Mouse (Mus musculus) CD4-positive, CD25-positive, alpha-beta regulatory T cell, adult 2 months (primary cell): Measurements from ENCODE around the gene Gltpd2.
"Not testable (repeated sequence)": the region's sequence is repeated elsewhere in the genome, so short reads cannot be mapped to it uniquely, and the experiment has no call there.

ENCODE experiments used
- DNase-seq: peaks from one replicate; pipeline ENCODE4 v3.0.0-alpha.2; 2012; ENCODE audit warnings: low read depth, low spot score

Gltpd2 gene

DNA sequence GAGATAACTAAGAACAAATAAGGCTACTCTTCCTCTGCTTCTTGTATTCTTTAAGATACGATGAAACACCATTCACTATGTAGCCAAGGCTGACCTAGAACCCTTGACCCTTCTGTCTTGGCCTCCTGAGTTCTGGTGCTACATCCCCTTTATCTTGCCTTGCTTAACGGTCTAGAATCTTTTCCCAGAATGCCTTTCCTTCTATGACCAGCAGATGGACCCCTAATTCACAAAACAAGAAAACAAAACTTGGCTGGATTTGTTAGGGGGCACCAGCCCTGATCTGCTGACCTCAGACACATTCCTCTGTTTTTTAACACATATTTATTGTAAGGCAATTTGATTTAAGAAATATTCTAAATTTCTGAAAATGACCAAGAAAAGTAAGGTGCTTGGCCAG is 2.6 kb upstream of the Gltpd2 start:
- DNase-seq = peak; percentile 73

- DNase-seq = no peak
Measured at GRCm38 (mm10) chr11:70518436-70518835, 560 bp upstream of the Gltpd2 start.

GRCm38 (mm10) chr11:70520178-70520769 is 1.3 kb downstream of the Gltpd2 start:
- DNase-seq = no peak

GRCm38 (mm10) chr11:70523306-70523989 is 4.5 kb downstream of the Gltpd2 start:
- not testable (repeated sequence) for DNase-seq

DNA sequence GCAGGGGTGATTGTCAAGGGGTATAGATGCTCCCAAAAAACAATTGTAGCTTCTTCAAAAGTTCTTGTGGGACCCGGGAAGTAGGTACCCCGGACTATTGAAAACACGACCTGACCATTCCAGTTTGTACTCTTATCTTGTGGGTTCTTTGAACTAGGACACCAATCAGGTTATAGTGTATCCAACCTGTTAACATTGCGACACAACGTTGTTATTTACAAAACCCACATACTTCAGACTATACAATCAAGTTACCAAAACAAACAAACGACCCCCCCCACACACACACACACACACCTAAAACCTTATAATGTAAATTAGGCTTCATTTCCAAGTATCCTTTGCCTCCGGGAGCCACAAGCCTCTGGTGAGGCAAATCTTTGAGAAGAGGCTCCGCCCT is 5.8 kb downstream of the Gltpd2 start:
- DNase-seq = no peak

DNA sequence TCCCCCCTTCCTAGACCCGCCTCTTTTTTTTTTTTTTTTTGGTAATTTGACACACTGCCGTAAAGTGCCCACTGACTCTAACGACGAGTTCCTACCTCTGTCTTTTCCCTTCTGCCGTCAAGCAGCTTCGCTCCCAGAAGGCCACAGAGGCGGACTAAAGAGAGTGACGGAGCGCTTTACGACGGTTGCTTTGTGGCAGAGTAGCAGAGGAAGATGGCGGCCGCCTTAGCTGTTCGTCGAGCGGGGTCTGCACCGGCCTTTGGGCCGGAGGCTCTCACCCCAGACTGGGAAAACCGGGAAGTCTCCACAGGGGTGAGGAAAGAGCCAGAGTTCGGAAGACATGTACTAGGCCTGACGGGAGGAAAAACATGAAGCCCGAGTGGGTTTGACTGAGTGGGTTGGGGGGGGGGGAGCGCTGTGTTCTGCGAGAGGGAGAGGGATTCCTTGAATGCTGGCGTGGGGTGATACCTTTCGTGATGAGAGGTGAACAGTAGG is 6.2 kb downstream of the Gltpd2 start, which contains the start of gene Psmb6:
Gene Psmb6 (plus strand): TSS at position 184 of the 495 bp plus-strand sequence.
- DNase-seq = peak; percentile 96

GRCm38 (mm10) chr11:70525726-70526125 is 6.7 kb downstream of the Gltpd2 start:
- DNase-seq = no peak

DNA sequence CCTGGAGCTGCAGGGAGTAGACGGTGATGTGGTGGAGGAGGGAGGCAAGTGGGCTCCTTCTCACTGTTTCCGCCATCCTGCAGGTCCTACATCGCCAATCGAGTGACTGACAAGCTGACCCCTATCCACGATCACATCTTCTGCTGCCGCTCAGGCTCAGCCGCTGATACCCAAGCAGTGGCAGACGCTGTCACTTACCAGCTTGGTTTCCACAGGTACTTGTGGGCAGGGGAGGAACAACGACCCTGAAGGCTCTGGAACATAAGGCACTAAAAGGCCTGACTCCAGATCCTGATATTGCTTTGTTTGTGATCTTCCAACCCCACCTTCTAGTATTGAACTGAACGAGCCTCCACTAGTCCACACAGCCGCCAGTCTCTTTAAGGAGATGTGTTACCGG is 7.2 kb downstream of the Gltpd2 start:
- no peak for DNase-seq

DNA sequence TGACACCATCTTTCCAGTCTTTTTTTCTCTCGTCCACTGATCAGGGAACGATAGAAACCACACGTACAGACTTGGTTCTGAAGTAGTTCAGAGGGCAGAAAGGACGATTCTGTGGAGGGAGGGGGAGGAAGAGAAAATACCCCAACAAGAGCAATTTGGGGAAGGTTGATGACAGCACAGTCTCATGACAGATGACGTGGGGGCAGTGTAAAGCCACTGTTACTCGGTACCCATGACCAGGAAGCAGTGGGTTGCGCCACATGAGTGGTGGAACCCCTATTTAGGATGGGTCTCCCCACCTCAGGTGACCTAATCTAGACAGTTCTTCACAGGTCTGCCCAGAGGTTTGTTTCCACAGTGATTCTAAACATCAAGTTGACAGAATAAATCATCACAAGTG is 9.6 kb downstream of the Gltpd2 start:
- DNase-seq = no peak

GRCm38 (mm10) chr11:70531065-70531464 is 12.1 kb downstream of the Gltpd2 start:
- DNase-seq = not testable (repeated sequence)

DNA sequence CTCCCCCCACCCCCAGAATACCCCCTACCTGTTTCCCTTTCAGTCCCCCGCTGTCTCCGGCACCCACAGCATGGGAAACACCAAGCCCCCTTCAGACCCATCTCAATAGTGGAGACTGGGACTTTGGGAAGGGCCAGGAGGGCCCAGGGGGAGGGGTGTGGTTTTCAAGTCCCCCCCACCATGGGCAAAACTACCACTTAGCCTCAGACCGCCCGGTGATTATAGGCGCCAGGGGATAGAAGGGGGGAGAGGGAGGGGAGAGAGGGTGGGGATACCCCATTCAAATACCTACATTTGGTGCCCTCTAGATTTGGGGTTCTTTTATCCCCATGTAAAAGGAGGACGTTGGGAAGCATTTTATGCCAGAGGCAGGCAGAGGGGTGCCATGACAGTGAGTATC is 13.8 kb downstream of the Gltpd2 start, which contains the start of gene Gm40193:
Gene Gm40193 (minus strand): TSS at position 101 of the 400 bp plus-strand sequence.
- no peak for DNase-seq

- DNase-seq = no peak
Measured at GRCm38 (mm10) chr11:70539423-70539822, 20.4 kb downstream of the Gltpd2 start.

- DNase-seq = peak; percentile 89
Measured at GRCm38 (mm10) chr11:70539877-70540587, 21.0 kb downstream of the Gltpd2 start, which contains the start of gene Pld2. Pld2 (plus strand) TSS chr11:70540064.

DNA sequence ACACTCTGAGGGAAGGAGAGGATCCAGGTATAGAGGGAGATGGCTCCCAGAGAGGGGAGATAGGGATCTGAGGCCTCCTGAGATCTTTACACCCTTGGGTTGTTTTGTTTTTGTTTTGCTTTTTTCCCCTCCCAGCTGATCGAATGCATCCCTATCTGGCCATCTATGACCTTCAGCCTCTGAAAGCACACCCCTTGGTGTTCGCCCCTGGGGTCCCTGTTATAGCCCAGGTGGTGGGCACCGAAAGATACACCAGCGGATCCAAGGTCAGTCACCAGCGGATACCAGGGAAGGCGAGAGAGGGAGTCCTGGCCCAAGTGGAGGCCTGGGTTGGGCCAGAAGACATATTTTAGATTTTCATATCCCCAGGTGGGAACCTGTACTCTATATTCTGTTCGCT is 21.9 kb downstream of the Gltpd2 start:
- no peak for DNase-seq

GRCm38 (mm10) chr11:70541415-70541814 is 22.4 kb downstream of the Gltpd2 start:
- no peak for DNase-seq

DNA sequence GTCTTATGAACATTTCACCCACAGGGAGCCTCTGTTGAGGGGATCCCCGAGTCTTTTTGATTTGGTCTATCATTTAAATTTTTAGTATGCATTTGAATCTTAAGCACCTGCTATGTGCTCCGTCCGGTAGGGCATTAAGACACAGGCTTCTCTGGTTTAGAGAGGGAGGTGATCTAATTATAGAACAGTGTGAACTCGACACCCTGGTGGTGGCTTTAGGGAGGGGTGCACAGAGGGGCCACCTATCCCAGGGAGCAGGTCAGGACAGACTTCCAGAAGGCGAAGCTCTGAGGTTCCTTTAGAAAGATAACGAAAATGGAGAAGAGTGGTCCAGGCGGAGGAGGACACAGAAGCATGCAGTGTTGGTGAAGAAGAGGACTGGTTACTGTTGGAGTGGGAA is 25.5 kb downstream of the Gltpd2 start:
- DNase-seq = no peak

DNA sequence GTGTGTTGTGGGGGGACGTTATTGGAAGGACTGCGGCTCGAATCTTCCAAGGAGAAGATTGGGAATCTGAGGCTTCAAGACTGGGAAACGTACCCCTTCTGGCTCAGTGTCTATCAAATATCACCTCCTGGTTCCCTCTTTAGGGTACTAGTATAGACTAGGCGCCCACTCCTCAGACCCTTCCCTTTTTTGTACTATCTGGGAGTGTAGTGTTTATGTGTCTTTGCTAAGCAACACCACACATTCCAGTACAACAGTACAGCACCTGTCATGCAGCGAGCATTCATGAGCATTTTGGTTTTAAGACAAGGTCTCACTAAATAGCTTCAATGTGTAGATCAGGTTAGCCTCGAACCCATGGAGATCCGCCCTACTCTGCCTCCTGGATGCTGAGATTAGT is 32.5 kb downstream of the Gltpd2 start:
- no peak for DNase-seq

DNA sequence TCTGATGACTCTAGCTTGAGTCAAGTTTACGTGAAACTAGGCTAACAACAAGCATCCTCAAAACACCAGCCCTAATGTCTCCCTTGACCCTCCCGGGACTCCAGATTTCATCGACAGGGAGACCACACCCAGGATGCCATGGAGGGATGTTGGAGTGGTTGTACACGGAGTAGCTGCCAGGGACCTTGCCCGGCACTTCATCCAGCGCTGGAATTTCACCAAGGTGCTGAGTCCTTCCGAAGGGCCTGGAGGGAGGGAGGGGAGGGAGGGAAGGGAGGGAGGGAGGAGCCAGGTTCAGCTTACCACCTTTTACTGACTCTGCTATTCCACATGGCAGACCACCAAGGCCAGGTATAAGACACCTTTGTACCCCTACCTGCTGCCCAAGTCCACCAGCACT is 34.9 kb downstream of the Gltpd2 start:
- no peak for DNase-seq

DNA sequence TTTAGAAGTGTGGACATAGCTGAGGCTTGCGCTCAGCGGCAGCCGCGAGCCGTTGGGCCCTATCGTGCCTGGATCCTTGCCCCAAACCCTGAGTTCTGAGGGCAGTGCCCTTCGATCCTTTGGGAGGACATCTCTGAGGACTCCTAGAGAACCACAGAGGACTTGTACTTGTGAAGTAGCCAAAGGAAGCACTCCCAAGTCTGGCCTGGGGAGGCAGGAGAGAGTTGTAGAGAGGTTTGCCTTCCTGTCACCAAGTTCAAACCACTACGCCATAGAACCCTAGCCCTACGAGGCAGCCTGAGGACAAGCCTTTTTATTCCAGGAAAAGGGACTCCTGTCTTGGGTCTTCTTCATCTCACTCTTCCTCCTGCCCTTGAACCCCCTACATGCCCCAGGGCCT is 38.5 kb downstream of the Gltpd2 start:
- peak; percentile 34 for DNase-seq

DNA sequence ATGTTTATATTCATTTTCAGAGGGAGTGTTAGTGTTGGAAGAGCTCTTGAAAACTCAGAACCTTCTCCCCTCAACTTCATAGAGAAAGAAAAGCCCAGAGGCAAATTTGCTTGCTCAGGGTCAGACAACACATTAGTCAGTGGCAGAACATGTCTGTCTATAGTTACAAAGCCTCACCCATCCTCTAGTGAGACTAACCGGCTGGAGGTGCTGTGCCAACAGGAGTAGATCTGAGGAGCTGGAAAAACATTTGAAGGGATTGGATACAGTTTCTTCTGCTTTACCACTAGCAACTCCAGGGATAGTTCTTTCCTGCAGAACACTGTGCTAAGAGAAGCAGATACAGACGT is 42.9 kb downstream of the Gltpd2 start:
- no peak for DNase-seq

- DNase-seq = peak; percentile 94
Measured at GRCm38 (mm10) chr11:70562287-70562994, 43.4 kb downstream of the Gltpd2 start, which contains the start of gene Mink1. Mink1 (plus strand) TSS chr11:70562881.

GRCm38 (mm10) chr11:70562995-70563469 is 44.0 kb downstream of the Gltpd2 start:
- no peak for DNase-seq
